Mouse (Mus musculus) forebrain, embryonic 13.5 days (tissue): ENCODE measurements around the gene Gm20683. TPM values are rescaled to one million over a fixed set of nuclear protein-coding genes. Genes with fewer than 3 reads are reported as not detected.

Experiments
- ATAC-seq: fragments of 200-750 bp; cut with Nextera tagmentation; 2 replicates; pipeline ENCODE4 v1.8.0; 2017
- H3K27ac ChIP-seq: fragments of 300-500 bp; sonication (generic); 2 replicates; pipeline ENCODE4 v1.5.1; 2015; ENCODE audit warnings: inconsistent platforms, mild to moderate bottlenecking, moderate library complexity
- H3K27me3 ChIP-seq: fragments of 300-500 bp; sonication (generic); 2 replicates; pipeline ENCODE4 v1.6.1; 2015; ENCODE audit warnings: mild to moderate bottlenecking, inconsistent platforms
- H3K36me3 ChIP-seq: fragments of 300-500 bp; sonication (generic); 2 replicates; pipeline ENCODE4 v1.6.1; 2015; ENCODE audit warnings: mild to moderate bottlenecking, inconsistent platforms; ENCODE audit not compliant: poor library complexity, severe bottlenecking
- H3K4me1 ChIP-seq: fragments of 300-500 bp; sonication (generic); 2 replicates; pipeline ENCODE4 v1.6.1; 2015; ENCODE audit warnings: inconsistent platforms
- H3K4me2 ChIP-seq: fragments of 300-500 bp; sonication (generic); 2 replicates; pipeline ENCODE4 v1.6.1; 2015; ENCODE audit warnings: inconsistent platforms, mild to moderate bottlenecking, moderate library complexity
- H3K4me3 ChIP-seq: fragments of 300-500 bp; sonication (generic); 2 replicates; pipeline ENCODE4 v1.5.1; 2015; ENCODE audit warnings: mild to moderate bottlenecking, inconsistent platforms
- H3K9ac ChIP-seq: fragments of 300-500 bp; sonication (generic); 2 replicates; pipeline ENCODE4 v1.6.1; 2015; ENCODE audit warnings: mild to moderate bottlenecking, inconsistent platforms
- H3K9me3 ChIP-seq: fragments of 300-500 bp; sonication (generic); replicated peaks from 2 replicates; pipeline ENCODE4 v1.6.1; 2016; ENCODE audit warnings: inconsistent platforms
- WGBS: fragments of 180-500 bp; shearing (Covaris S2); methylation state at CpG from one replicate; pipeline ENCODE4 v1.1.7; 2015; 5-methylcytosine and 5-hydroxymethylcytosine counted together
- polyA plus RNA-seq: library from polyadenylated mRNA; unstranded; fragments of >200 nt; fragmentation: Nextera tagmentation; extraction: Ambion mirVana; gene quantifications from 2 replicates; pipeline ENCODE4 v1.2.1, GENCODE M21; 2015

Gene Gm20683
- polyA plus RNA-seq, 1 experiment from 2014 or later = 5.9 TPM

GRCm38 (mm10) chr17:25860832-25861703 is 19.5 kb upstream of the Gm20683 start, which contains the start of gene Wdr90:
Gene Wdr90, minus strand, starts transcription at chr17:25861501.
- ATAC-seq = peak; percentile 97
- Histone ChIP-seq H3K9ac (peak within 1 kb of the TSS; percentile 84), H3K36me3 (no peaks in the 10 kb centered on the region), H3K4me1 (peaks cover 24% of the 10 kb centered on the region), H3K27ac (peak within 1 kb of the TSS; percentile 68), H3K4me3 (peak within 1 kb of the TSS; percentile 65), H3K4me2 (peak within 1 kb of the TSS; percentile 87), H3K27me3 (no peaks in the 10 kb centered on the region), H3K9me3 (no peaks in the 10 kb centered on the region)
- WGBS = 4% methylated on average over 64 of the region's 65 CpGs

GRCm38 (mm10) chr17:25860229-25860628 is 18.7 kb upstream of the Gm20683 start:
- Histone ChIP-seq H3K9ac (peak overlapping the region; percentile 84), H3K4me3 (peak overlapping the region; percentile 65), H3K4me2 (peak overlapping the region; percentile 87), H3K27me3 (no peaks in the 10 kb centered on the region), H3K9me3 (no peaks in the 10 kb centered on the region), H3K4me1 (peaks cover 24% of the 10 kb centered on the region), H3K36me3 (peaks cover 3% of the 10 kb centered on the region), H3K27ac (no peak overlapping the region)
- no peak for ATAC-seq
- 91% methylated on average over 6 of the region's 6 CpGs for WGBS

DNA sequence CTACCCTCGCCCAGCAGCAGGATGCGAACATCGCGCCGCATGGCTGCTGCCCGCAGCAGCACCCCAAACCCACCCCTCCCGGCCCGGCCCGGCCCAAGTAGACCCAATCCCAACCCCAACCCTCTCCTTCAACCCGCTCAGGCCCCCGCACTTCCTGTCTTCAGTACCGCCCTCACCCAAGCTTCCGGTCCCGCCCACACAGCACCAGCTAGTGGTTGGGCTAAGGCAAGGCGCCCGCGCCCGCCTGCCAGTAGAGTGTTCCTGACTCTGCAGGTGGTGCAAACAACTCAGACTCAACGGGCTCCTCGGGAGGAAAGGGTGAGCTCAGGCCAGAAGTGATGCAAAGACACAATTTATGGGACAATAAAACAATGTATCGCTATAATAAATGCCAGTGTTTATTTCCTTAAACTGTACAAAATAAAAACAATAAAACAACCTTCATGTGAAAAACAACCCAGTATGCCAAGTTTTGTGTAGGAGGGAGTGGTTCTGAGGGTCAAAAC is 2.9 kb upstream of the Gm20683 start, which contains the start of gene Rhot2:
Gene Rhot2 (minus strand): TSS at position 456 of the 506 bp plus-strand sequence.
- Histone ChIP-seq H3K36me3 (peaks cover 66% of the 10 kb centered on the region), H3K9ac (peak within 1 kb of the TSS; percentile 74), H3K4me2 (peak within 1 kb of the TSS; percentile 96), H3K27me3 (no peaks in the 10 kb centered on the region), H3K4me3 (peak within 1 kb of the TSS; percentile 73), H3K4me1 (peaks cover 17% of the 10 kb centered on the region), H3K27ac (peak within 1 kb of the TSS; percentile 66), H3K9me3 (no peaks in the 10 kb centered on the region)
- WGBS = 1% methylated on average over 21 of the region's 21 CpGs
- ATAC-seq = peak; percentile 96

DNA sequence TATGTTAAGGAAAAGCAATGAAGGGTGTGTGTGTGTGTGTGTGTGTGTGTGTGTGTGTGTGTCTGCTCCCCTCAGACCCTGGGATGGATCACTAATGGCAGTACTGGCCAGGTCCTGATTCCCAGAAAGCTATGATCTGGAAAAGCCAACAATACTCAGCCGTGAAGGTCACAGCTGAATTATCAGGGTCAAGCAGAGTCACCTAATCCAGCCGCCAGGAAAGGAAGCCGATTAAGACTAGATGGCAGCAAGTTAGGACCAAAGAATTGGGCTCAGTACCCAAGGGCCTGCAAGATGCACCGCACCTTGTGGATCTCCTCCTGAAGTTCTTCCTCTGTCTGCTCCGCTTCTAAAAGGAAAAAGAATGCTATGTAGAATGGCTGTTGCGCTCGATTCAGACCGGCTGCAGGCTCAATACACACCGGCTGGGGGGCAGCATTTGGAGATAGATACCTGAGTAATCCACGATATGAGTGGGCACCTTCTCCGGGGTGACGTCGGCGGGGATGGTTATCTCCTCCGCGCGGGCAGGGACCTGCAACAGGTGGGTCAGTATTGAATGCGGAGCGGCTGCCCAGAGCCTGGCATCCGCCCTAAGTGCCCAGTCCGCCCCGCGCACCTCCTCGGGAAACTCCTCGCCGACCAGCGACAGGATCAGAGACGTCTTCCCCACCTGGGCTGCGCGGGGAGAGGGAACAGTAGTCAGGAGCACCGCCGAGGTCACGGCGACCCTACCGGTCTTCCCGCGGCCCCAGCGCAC is 2.3 kb upstream of the Gm20683 start:
- no peaks in the 10 kb centered on the region for H3K9me3 ChIP-seq
- peak overlapping the region; percentile 73 for H3K4me3 ChIP-seq
- peaks cover 66% of the 10 kb centered on the region for H3K36me3 ChIP-seq
- H3K4me2 ChIP-seq = peak overlapping the region; percentile 96
- no peak; the same call in none of the 2 replicates for ATAC-seq
- H3K27ac ChIP-seq = peak overlapping the region; percentile 66
- peaks cover 17% of the 10 kb centered on the region for H3K4me1 ChIP-seq
- H3K9ac ChIP-seq = peak overlapping the region; percentile 74
- 4% methylated on average over 35 of the region's 38 CpGs for WGBS
- H3K27me3 ChIP-seq = no peaks in the 10 kb centered on the region

GRCm38 (mm10) chr17:25843122-25843521 is 1.6 kb upstream of the Gm20683 start:
- 95% methylated on average over 4 of the region's 4 CpGs for WGBS
- H3K4me1 ChIP-seq = peaks cover 18% of the 10 kb centered on the region
- no peak for ATAC-seq
- H3K9me3 ChIP-seq = no peaks in the 10 kb centered on the region
- H3K4me2 ChIP-seq = peak overlapping the region; percentile 96
- peak overlapping the region; percentile 74 for H3K9ac ChIP-seq
- H3K36me3 ChIP-seq = peaks cover 63% of the 10 kb centered on the region
- H3K27me3 ChIP-seq = no peaks in the 10 kb centered on the region
- peak overlapping the region; percentile 73 for H3K4me3 ChIP-seq
- H3K27ac ChIP-seq = no peak overlapping the region

DNA sequence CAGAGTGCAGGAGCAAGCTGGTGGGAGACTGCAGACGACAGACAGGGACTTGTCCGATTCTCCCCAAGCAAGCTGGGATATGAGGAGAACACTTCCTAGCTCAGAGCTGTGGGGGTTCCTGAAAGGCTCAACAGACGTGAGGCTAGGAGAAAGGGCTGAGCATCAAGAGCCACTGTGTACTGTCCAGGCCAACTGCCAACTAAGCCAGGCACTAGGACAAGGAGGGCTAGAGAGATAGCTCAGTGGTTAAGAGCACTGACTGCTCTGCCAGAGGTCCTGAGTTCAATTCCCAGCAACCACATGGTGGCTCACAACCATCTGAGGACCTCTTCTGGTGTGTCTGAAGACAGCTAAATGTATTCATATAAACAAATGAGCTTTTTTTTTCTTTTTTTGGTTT is 946 bp upstream of the Gm20683 start:
- H3K27me3 ChIP-seq = no peaks in the 10 kb centered on the region
- no peak for ATAC-seq
- H3K4me1 ChIP-seq = peaks cover 25% of the 10 kb centered on the region
- no peak overlapping the region for H3K27ac ChIP-seq
- H3K36me3 ChIP-seq = peaks cover 63% of the 10 kb centered on the region
- H3K9ac ChIP-seq = 0 out of 2 replicates have a peak overlapping the region, but pooled peaks have one; percentile 8
- WGBS = 82% methylated on average over 3 of the region's 3 CpGs
- H3K4me3 ChIP-seq = no peak overlapping the region
- H3K4me2 ChIP-seq = no peak overlapping the region
- H3K9me3 ChIP-seq = no peaks in the 10 kb centered on the region

GRCm38 (mm10) chr17:25840519-25840918 is 1.0 kb downstream of the Gm20683 start:
- no peak overlapping the region for H3K9ac ChIP-seq
- H3K27me3 ChIP-seq = no peaks in the 10 kb centered on the region
- H3K4me2 ChIP-seq = no peak overlapping the region
- 93% methylated on average over 6 of the region's 6 CpGs for WGBS
- H3K27ac ChIP-seq = no peak overlapping the region
- H3K36me3 ChIP-seq = peaks cover 56% of the 10 kb centered on the region
- H3K9me3 ChIP-seq = no peaks in the 10 kb centered on the region
- H3K4me3 ChIP-seq = no peak overlapping the region
- no peak for ATAC-seq
- peaks cover 44% of the 10 kb centered on the region for H3K4me1 ChIP-seq

- 87% methylated on average over 14 of the region's 14 CpGs for WGBS
- Histone ChIP-seq H3K27me3 (no peaks in the 10 kb centered on the region), H3K4me1 (peaks cover 49% of the 10 kb centered on the region), H3K9me3 (no peaks in the 10 kb centered on the region), H3K27ac (no peak overlapping the region), H3K9ac (no peak overlapping the region), H3K4me2 (no peak overlapping the region), H3K36me3 (peaks cover 57% of the 10 kb centered on the region), H3K4me3 (no peak overlapping the region)
- ATAC-seq = no peak
These were observed 1.9 kb downstream of the Gm20683 start for GRCm38 (mm10) chr17:25839455-25840235.

DNA sequence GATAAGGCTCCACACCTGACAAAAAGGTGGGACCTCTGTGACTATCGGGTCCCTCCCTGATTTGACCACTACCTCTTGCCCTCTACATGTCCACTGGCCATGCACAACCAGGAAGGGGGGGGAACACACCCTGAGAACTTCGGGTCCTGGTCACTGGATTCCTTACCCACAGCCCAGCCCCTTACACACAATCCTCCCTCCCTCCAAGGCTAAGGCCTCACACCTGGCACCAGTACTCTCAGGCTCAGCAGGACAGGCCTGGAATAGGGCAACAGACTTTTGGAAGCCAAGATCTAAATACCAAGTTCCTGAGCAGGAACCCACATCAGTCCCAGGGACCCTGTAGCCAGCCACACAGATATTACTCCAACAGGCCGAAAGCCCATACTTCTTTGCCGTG is 2.7 kb downstream of the Gm20683 start:
- H3K27me3 ChIP-seq = no peaks in the 10 kb centered on the region
- no peak overlapping the region for H3K9ac ChIP-seq
- no peaks in the 10 kb centered on the region for H3K9me3 ChIP-seq
- ATAC-seq = no peak
- H3K4me2 ChIP-seq = no peak overlapping the region
- peaks cover 54% of the 10 kb centered on the region for H3K4me1 ChIP-seq
- no peak overlapping the region for H3K4me3 ChIP-seq
- peaks cover 57% of the 10 kb centered on the region for H3K36me3 ChIP-seq
- WGBS = 87% methylated on average over 4 of the region's 4 CpGs
- H3K27ac ChIP-seq = no peak overlapping the region

DNA sequence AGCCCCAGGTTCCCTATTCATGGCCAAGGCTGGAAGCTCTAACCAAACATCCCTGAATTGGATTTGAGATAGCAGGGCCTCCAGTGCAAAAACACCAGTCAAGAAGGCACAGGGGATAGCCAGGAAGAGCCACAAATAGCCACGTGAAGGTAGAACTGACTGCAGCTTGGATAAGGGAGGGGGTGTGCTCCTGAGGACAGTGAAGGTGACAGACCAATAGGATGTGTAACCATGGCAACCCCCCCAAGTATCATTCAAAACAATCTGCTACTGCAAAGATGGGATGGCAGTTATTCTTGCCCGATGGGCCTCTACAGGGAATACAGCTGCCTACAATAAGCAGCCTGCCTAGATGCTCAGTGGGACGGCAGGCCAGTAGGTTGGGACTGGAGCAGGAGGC is 4.0 kb downstream of the Gm20683 start:
- peak overlapping the region; percentile 75 for H3K9ac ChIP-seq
- H3K36me3 ChIP-seq = peaks cover 57% of the 10 kb centered on the region
- H3K4me3 ChIP-seq = peak overlapping the region; percentile 44; the same call in 1 of the 2 replicates
- H3K27me3 ChIP-seq = no peaks in the 10 kb centered on the region
- H3K4me2 ChIP-seq = peak overlapping the region; percentile 79
- peaks cover 50% of the 10 kb centered on the region for H3K4me1 ChIP-seq
- ATAC-seq = no peak
- peak overlapping the region; percentile 82 for H3K27ac ChIP-seq
- WGBS = 27% methylated on average over 3 of the region's 3 CpGs
- no peaks in the 10 kb centered on the region for H3K9me3 ChIP-seq

DNA sequence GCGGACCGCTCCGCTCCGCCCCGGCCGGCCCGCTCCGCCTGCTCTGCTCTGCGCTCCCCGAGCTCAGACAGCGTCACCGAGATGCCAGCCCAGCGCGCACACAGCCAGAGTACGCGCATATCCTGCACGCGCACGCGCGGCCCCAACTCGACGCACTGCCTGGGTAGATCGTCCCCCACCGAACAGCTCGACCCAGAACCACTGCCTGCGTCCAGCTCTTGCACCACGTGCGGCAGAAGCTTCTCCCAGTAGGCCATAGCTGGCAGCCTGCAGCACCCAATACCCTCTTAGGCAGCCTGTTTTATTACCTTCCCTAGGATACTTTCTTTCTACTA is 4.5 kb downstream of the Gm20683 start, which contains the start of gene Rhbdl1:
Gene Rhbdl1 (minus strand): TSS at position 220 of the 335 bp plus-strand sequence.
- under 1% methylated on average over 29 of the region's 29 CpGs for WGBS
- Histone ChIP-seq H3K27ac (peak within 1 kb of the TSS; percentile 82), H3K27me3 (no peaks in the 10 kb centered on the region), H3K4me3 (peak within 1 kb of the TSS; percentile 44), H3K36me3 (peaks cover 52% of the 10 kb centered on the region), H3K4me2 (peak within 1 kb of the TSS; percentile 79), H3K9me3 (no peaks in the 10 kb centered on the region), H3K4me1 (peaks cover 51% of the 10 kb centered on the region), H3K9ac (peak within 1 kb of the TSS; percentile 75)
- peak; percentile 29 for ATAC-seq
